Mouse (Mus musculus) gastrocnemius, postnatal 25 days (tissue): ENCODE results near the gene Tex52. TPM values are rescaled to one million over a fixed set of nuclear protein-coding genes. Genes with fewer than 3 reads are reported as not detected.
A peak's percentile ranks its signal among the peaks of the same experiment; 100 is the strongest.

Experiments
- DNase-seq: peaks from one replicate; pipeline ENCODE4 v3.0.0; 2022
- long read RNA-seq, 2 experiments: library from polyadenylated mRNA; stranded (forward); transcript quantifications; one replicate each; pipeline ENCODE4 v2.0.0; 2021
- total RNA-seq, 2 experiments: library from RNA; stranded (reverse); gene quantifications; 1 replicate in 1 of 2; 2 replicates in 1 of 2; pipeline ENCODE4 v1.2.3; 2021

The Tex52 gene
- not detected for total RNA-seq
- long read RNA-seq, experiment 1: 0 reads
- long read RNA-seq, experiment 2: 0 reads

- peak; percentile 39 for DNase-seq
Observed at GRCm38 (mm10) chr6:128375192-128375591, at the start of gene Tex52, which contains the start of gene Gm44596. Gene Tex52, plus strand, starts transcription at chr6:128375456. Gene Gm44596, plus strand, starts transcription at chr6:128375503.

GRCm38 (mm10) chr6:128334397-128335124 is 40.7 kb upstream of the Tex52 start:
- peak; percentile 23 for DNase-seq

GRCm38 (mm10) chr6:128337467-128337866 is 37.8 kb upstream of the Tex52 start:
- no peak for DNase-seq

GRCm38 (mm10) chr6:128338876-128339275 is 36.4 kb upstream of the Tex52 start:
- no peak for DNase-seq

- no peak for DNase-seq
Observed at GRCm38 (mm10) chr6:128341956-128342723, 33.1 kb upstream of the Tex52 start.

GRCm38 (mm10) chr6:128345623-128346022 is 29.6 kb upstream of the Tex52 start:
- DNase-seq: no peak

GRCm38 (mm10) chr6:128346782-128347181 is 28.5 kb upstream of the Tex52 start:
- peak; percentile 22 for DNase-seq

- no peak for DNase-seq
Observed at GRCm38 (mm10) chr6:128349711-128350110, 25.5 kb upstream of the Tex52 start.

- DNase-seq: no peak
Observed at GRCm38 (mm10) chr6:128354140-128354539, 21.1 kb upstream of the Tex52 start.

- no peak for DNase-seq
Observed at GRCm38 (mm10) chr6:128355201-128355681, 20.0 kb upstream of the Tex52 start.

- peak; percentile 95 for DNase-seq
Observed at GRCm38 (mm10) chr6:128355726-128356416, 19.4 kb upstream of the Tex52 start, which contains the start of gene Tulp3. Gene Tulp3, minus strand, starts transcription at chr6:128355851.

GRCm38 (mm10) chr6:128358999-128359398 is 16.3 kb upstream of the Tex52 start:
- DNase-seq: peak; percentile 24

- DNase-seq: no peak
Observed at GRCm38 (mm10) chr6:128361901-128362300, 13.4 kb upstream of the Tex52 start.

GRCm38 (mm10) chr6:128362381-128363006 is 12.8 kb upstream of the Tex52 start, which contains the start of the genes Rhno1 and Foxm1:
Gene Rhno1, minus strand, starts transcription at chr6:128362911.
Gene Foxm1, plus strand, starts transcription at chr6:128362967.
- peak; percentile 83 for DNase-seq

GRCm38 (mm10) chr6:128363007-128363825 is 12.0 kb upstream of the Tex52 start:
- peak; percentile 12 for DNase-seq

- no peak for DNase-seq
Observed at GRCm38 (mm10) chr6:128364721-128365120, 10.5 kb upstream of the Tex52 start.

- no peak for DNase-seq
Observed at GRCm38 (mm10) chr6:128366466-128366865, 8.8 kb upstream of the Tex52 start.

GRCm38 (mm10) chr6:128370040-128370439 is 5.2 kb upstream of the Tex52 start:
- no peak for DNase-seq

GRCm38 (mm10) chr6:128376371-128377085 is 1.3 kb downstream of the Tex52 start:
- no peak for DNase-seq

GRCm38 (mm10) chr6:128379636-128380035 is 4.4 kb downstream of the Tex52 start:
- no peak for DNase-seq
